Mouse (Mus musculus) left cerebral cortex, adult 18-20 months (tissue): ENCODE data around the gene Pth1r. TPM values are rescaled to one million over a fixed set of nuclear protein-coding genes. Genes with fewer than 3 reads are reported as not detected.
A peak's percentile ranks its signal among the peaks of the same experiment; 100 is the strongest.
"Not testable (repeated sequence)": the region's sequence is repeated elsewhere in the genome, so short reads cannot be mapped to it uniquely, and the experiment has no call there.

Experiments used
- DNase-seq, 2 experiments: peaks; one replicate each; pipeline ENCODE4 v3.0.0; 2021 to 2022; ENCODE audit warnings: low spot score in 2 of 2, mixed read lengths in 1 of 2
- total RNA-seq, 2 experiments: library from RNA; stranded (reverse); gene quantifications; 2 replicates each; pipeline ENCODE4 v1.2.3; 2021

Gene Pth1r
- total RNA-seq, 2 experiments from 2014 or later = 5.3 to 6.9 TPM

GRCm38 (mm10) chr9:110684100-110684831 is 62.7 kb downstream of the Pth1r start:
- DNase-seq = peak; percentile 66 to 70

- DNase-seq = no peak
Measured at GRCm38 (mm10) chr9:110683574-110684099, 63.3 kb downstream of the Pth1r start.

DNA sequence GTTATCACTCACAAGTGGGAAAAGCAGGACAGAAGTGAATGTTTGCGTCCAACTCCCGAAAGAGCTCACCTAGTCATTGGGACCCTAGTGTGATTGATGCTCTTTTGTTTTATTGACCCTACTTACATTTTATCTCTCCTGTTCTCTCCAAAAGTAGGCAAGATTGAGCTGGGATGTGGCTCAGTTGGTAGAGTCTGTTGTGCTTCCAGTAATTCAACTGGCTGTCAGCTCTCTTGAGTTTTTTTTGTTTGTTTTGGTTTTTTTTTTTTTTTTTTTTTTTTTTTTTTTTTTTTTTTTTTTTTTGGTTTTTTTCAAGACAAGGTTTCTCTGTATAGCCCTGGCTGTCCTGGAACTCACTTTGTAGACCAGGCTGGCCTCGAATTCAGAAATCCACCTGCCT is 64.2 kb downstream of the Pth1r start:
- DNase-seq = not testable (repeated sequence)

GRCm38 (mm10) chr9:110682255-110682654 is 64.7 kb downstream of the Pth1r start:
- no peak for DNase-seq

DNA sequence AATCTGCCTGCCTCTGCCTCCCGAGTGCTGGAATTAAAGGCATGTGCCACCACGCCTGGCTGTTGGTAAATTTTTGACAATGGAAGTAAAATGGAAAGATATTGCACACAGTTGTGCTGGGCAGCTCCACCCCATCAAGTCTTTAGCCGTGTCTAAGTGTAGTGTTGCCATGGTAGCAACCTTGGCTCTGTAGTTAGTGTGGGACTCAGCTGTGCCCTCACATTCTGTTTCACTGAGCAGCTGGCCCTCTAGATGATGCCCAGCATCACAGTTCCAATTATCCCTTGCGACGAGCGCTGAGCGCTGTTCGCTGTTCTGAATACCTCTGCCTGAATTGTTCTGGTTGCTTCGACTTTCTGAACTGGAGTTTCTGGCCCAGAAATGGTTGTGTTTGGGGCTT is 65.1 kb downstream of the Pth1r start:
- peak; percentile 14 to 47 for DNase-seq

GRCm38 (mm10) chr9:110680736-110681507 is 66.0 kb downstream of the Pth1r start:
- no peak for DNase-seq

DNA sequence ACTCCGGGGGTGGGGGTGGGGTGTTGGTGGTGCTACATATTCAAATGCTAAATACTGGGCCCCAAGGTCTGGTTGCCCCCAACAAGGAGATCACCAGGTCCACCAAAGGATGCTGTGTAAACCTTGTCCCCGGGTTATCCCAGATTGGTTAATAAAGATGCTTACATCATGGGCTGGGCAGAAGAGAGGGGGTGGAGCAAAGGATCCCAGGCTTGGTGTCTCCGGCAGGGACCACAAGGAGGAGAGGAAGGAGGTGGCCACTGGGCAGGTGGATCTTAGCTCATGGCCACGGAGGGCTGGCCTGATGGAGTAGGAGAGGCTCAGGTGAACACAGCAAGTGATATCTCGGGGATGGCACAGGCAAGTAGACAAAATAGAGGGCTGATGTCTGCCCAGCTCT is 68.1 kb downstream of the Pth1r start:
- DNase-seq = no peak

GRCm38 (mm10) chr9:110676492-110676911 is 70.4 kb downstream of the Pth1r start:
- DNase-seq = no peak

DNA sequence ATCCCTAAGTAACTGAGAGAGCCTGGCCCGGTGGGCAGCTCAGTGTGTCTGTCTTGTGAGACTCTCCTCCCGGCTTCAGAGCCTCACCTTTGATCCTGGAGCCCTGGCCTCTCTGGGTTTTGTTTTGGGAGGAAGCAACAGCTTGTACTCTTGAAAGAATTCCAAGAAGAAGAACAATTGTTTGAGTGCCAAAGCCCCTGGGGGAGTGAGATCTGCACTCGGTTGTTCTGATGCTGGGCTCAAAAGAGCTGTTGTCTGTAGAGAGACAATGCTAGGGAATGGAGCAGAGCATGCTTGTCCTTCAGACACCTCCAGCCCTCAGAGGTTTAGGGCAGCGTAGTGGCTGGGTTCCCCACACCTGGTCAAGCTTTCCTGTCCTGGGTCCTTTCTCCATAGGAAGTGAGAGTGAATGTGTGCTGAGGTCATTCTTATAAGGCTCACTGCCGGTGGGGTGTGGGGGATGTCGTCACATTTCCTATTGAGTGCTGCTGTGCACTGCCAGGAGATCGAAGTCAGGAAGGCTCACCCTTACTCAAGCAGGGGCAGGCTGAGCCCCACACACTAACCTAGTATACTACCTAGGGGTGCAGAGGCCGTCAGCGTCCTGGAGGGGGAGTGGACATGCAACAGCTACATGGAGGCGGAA is 73.7 kb downstream of the Pth1r start:
- DNase-seq = no peak

DNA sequence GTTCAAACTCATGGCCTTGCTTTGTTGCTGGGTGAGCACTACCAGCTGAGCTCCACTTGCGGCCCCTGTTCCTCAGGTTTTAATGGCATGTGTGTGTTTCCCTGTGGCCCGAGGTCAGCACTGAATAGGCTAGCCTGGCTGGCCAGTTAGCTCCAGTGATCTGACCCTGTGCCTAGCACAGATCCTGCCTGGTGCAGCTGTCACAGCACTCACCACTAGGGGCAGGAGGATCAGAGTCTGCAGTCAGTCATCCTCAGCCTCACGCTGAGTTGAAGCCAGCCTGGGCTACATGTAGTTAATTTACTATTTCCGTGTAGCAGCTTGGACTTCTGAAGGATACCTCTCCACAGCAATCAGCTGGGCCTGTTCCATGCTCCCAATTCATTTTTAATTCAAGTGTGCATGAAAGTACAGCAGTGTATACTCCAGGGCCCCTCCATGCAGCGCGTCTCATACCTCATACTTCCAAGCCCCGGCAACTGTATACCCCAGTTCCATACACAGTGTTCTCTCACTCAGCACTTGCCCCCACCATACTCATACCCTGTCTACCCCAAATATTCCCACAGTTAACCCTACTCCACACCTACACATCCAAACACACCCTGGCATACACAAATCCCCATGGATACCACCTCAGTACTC is 74.4 kb downstream of the Pth1r start:
- peak in 1 of 2 experiments; percentile 48 for DNase-seq

Other genes starting within 250 kb of the Pth1r start
- gene Setd2, start 214.5 kb downstream of the Pth1r start, total RNA-seq = 10 to 100 TPM; 60.2 to 61.9 TPM
- gene Nradd, start 122.7 kb downstream of the Pth1r start, total RNA-seq = 1 to 10 TPM; 2.2 to 2.9 TPM
- 10 to 100 TPM in 1 of 2 experiments, 1 to 10 TPM in 1; 9.6 to 12.2 TPM for gene Nbeal2, start 93.0 kb downstream of the Pth1r start, total RNA-seq
- 10 to 100 TPM; 47.2 to 53.9 TPM for gene Ccdc12, start 90.6 kb downstream of the Pth1r start, total RNA-seq
- not detected for gene Myl3, start 5.3 kb downstream of the Pth1r start, total RNA-seq
- not detected for gene Prss42, start 51.0 kb upstream of the Pth1r start, total RNA-seq
- gene Prss44, start 66.8 kb upstream of the Pth1r start, total RNA-seq = not detected
- under 1 TPM in 1 of 2 experiments, not detected in 1; 0.28 TPM for gene Prss43, start 79.5 kb upstream of the Pth1r start, total RNA-seq
- under 1 TPM; 0.47 to 0.60 TPM for gene Prss45, start 87.4 kb upstream of the Pth1r start, total RNA-seq
- gene Prss46, start 97.4 kb upstream of the Pth1r start, total RNA-seq = not detected
- gene Prss50, start 110.8 kb upstream of the Pth1r start, total RNA-seq = 1 to 10 TPM; 1.1 to 2.1 TPM
- gene Als2cl, start 132.7 kb upstream of the Pth1r start, total RNA-seq = 10 to 100 TPM; 10.6 to 14.2 TPM
- 1 to 10 TPM; 3.2 to 4.3 TPM for gene Tmie, start 133.0 kb upstream of the Pth1r start, total RNA-seq
- gene Fam240a, start 169.7 kb upstream of the Pth1r start, total RNA-seq = not detected
- under 1 TPM; 0.26 to 0.52 TPM for gene Tdgf1, start 199.0 kb upstream of the Pth1r start, total RNA-seq
- gene Lrrc2, start 204.4 kb upstream of the Pth1r start, total RNA-seq = 1 to 10 TPM in 1 of 2 experiments, under 1 TPM in 1; 0.88 to 1.2 TPM
- gene Rtp3, start 243.4 kb upstream of the Pth1r start, total RNA-seq = under 1 TPM; 0.37 to 0.79 TPM